Mouse (Mus musculus) mature B cell (primary cell): Measurements from ENCODE around the gene Popdc2.

Experiments used
- in situ Hi-C: fragments of 300-500 bp; cut with MboI; formaldehyde crosslinking; loops from 2 replicates; pipeline ENCODE4 v1.14.3; 2019

The Popdc2 gene

DNA sequence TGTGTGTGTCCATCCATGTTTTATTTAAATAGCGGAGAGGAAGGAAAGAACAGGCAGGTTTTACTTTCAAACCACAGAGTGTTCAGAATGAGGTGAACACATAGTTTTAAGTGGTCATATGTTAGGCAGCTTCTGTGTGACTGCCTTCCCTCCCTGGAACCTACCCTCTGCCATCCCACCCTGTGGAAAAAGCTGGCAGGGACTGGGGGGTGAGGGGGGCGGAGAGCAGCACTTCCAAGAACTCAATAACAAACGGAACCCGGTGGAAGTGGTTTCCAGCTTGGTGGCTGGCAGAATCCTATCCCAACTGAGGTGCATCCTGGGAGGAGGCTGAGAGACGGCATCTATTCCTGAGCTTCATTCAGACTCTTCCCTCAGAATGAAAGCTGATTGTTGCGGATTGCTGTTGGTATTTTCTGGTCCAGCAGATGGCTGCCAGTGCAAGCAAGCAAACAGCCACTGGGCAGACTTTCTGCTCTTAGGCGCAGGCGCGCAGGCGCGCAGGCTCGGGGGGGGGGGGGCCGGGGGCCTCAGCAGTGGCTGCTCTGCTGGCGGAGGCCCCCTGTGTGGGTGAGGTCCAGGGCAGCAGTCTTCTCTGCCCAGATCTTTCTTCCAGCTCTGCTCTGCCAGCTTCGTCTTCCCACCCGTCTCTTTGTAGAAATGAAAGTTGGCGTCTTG lies 14.3 kb downstream of the Popdc2 start:
- in situ Hi-C loops, result no loop called here

DNA sequence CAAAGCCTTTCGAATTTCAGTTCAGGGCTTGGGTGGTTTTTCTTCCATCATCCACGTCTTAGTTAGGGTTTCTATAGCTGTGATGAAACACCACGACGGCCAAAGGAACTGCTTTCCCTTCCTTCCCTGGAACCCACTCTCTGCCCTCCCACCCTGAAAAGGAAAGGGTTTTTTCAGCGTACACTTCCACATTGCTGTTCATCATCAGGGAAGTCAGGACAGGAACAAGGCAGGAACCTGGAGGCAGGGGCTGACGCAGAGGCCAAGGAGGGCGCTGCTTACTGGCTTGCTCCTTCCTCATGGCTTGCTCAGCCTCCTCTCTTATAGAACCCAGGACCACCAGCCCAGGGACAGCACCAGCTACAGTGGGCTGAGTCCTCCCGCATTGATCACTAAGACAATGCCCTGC lies 14.8 kb downstream of the Popdc2 start:
- in situ Hi-C loops, result no loop called here

DNA sequence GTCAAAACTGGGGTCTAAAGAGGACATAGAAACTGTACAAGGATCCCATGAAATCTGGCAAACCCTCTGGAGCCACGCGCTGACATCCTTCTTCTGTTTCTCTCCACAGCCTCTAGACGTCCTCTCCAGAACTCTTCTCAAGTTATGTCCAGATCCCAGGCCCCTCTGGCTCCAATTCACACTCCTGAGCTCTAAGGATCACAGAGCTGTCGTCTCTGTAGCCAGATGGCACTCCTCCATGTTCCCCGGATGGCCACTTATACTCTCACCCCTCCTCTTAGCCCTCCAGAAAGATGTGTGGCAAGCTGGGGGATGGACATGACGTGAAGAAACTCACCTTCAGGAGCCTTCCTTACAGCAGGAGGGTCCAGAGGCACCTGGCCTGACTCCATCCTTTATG lies 15.5 kb downstream of the Popdc2 start:
- in situ Hi-C loops, result no loop called here

DNA sequence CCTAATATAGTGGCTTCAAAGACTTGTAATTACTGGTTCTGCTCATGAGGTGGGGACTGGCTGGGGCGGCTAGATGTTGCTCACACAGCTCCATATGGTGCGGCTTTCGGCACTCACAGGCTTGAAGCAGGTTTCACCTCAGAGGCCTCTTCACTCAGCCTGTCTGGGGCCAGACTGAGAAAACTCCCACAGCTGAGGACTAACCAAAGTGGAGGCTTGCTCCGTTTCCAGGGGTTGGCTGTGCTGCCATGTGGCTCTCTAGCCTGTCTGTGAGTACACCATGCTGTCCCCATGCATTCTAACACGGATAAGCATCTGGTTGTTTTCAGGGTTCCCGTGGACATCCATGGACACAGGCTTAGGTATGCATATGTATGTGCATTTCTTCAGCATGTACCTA lies 16.6 kb downstream of the Popdc2 start:
- in situ Hi-C loops, result no loop called here

DNA sequence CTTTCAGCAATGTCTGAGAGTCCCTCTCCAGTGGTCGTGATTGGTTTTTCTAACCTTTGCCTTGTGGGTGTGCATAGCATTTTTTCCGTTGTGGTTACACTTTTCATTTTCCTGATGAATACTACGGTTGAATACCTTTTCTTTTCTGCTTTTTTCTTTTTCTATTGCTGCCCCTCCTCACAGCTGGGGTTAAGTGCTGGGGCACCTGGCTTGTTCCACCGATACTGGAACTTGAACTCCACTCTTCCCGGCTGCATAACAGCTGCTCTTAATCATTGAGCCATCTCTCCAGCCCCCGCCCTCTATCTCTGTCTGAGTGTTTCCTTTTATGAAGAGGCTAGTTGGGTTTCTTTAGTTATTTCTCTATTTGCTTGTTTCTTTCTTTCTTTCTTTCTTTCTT lies 17.1 kb downstream of the Popdc2 start:
- in situ Hi-C loops, result no loop called here

DNA sequence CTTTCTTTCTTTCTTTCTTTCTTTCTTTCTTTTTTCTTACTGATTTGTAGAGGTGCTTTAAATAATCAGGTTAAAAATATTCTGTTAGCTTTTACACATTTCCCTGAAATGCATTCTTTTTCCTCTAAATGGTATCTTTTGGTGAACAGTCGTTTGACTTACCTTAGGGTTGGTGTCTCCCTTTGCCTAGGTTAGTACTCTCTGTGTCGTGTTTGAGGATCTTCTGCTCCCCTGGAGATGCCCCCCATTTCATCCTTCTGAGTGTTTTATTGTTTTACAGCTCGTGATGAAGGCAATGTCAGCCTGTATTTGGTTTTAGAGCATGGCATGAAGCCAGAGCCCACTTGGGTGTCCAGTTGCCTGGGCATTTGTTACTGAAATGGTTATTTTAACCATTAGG lies 17.5 kb downstream of the Popdc2 start:
- in situ Hi-C loops, result no loop called here

DNA sequence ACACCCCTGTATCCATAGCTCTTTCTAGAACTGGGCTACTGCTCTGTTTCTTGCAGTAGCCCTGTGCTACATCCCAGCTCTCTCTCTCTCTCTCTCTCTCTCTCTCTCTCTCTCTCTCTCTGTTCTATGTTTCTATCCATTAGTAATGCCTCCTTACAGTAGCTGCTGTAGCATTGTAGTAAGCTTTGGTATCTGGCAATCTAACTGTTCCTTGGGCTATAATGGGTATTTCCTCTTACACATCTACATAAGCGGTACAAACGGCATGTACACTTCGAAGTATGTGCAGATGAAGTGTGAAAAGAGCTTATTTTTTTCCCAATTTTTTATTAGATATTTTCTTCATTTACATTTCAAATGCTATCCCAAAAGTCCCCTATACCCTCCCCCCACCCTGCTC lies 17.9 kb downstream of the Popdc2 start:
- in situ Hi-C loops, result no loop called here

DNA sequence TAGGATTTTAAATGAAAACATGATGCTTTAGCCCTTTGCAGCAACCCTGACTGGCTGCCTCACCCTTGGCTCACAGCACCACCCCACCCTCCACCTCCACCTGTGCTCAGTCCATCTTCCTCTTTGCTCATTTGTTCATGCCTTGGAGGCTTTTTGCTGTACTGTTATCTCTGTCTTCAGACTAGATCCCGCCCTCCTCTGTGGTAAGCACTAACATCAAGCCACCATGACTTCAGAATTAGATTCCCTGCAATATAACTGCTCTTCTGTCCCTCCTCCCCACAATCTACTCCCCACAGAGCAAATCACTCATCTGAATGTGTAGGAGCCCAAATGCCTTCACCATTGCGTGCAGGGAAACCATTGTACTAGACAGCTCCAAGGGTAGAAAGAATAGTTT lies 21.7 kb downstream of the Popdc2 start:
- in situ Hi-C loops, result no loop called here

DNA sequence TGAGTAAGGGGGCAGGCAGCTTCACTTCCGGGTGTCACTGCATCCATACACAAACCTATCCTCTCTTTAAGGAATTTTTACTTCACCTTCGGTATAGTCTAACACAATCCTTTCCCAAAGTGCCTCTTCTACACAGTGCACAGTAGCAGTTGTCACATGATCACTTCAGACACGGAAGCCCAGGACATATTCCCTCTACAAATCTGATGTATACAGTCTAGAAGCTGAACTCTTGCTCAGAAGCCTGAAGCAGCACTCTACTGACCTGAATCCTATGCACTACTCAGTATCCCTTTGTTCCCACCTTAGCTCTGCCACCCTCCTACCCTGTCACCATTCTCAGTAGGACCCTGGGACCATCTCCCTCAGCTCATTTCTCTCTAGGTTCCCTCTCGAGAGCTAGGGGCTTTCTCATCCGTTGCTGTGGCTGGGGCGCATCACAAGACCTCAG lies 23.2 kb downstream of the Popdc2 start:
- in situ Hi-C loops, result no loop called here

DNA sequence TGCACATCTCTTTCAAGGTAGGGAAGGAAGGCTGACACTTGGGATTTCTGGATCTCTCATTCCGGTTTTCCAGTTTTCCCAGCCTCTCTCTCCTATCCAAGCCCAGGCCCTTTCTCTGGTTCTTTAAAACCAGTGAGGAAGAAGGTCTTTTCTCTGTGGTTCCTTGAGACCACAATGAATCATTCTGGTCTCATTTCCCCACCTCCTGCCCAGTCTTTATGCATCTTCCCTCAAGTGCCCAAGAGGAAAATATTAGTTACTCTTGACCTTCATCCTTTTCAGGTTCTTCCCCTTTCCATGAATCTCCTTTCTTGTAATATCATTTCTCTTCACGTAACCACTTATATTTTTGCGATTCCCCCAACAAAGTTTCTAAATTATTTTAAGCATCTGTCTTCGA lies 23.7 kb downstream of the Popdc2 start:
- in situ Hi-C loops, result no loop called here

DNA sequence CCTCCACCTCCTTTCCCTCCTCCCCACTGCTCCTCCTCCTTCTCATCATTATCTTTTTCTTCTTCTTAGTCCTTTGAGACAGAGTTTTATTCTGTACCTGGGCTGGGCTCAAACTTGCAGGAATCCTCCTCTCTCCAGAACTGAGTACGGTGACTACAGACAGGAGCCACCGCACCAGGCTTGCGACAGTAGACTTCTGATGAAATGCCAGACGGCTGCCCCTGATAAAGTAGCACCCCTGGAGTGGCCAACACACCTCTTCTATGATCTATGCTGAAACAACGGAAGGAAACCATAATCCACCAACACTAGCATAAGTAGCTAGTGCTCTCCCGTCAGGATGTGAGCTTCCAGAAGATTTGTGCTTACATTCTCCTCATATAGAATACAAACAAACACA lies 25.4 kb downstream of the Popdc2 start:
- in situ Hi-C loops, result no loop called here

DNA sequence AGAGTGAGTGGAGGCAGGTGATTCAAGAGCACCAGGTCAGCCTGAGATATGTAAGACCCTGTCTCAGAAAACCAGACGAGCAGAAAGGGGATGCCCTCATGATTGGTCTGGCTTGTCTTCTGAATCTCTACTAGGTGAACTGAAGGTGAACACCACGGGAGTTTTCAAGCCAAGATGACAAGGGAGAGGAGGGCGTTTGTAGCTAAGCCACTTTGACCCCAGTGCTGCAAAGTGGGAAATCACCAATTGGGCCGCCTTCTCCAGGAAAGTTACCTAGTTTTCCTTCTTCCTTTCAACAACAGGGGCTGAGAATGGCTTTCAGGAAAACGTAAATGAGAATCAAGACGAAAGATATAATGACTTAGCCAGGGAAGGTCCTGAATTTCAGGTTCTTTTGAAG lies 26.7 kb downstream of the Popdc2 start:
- in situ Hi-C loops, result no loop called here

DNA sequence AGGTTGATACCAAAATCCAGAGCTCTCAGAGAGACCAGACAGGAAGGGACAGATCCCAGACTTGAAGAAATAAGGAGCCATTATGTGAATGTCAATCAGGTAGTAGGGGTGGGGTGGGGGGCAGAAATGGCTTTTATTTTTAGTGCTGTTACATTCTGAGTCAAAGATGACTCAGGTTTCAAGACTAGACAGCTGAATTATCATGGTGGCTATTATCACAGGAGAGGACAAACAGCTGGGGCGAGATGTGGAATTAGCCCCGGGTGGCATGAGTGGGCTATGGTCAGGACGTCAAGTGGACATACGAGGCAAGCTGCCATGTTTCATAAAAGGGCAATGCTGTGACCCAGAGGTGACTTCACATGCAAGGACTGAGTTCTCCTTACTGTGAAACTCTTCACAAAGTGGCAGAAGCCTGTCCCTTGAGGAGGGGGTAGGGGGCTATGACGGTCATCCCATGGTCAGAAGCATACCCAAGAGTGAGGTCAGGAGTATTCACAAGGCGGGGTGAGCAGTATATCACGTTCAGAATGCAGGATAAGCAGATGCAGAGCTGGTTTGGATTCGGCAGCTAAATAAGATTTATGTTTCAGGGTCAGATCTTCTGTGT lies 27.4 kb downstream of the Popdc2 start:
- in situ Hi-C loops, result no loop called here

DNA sequence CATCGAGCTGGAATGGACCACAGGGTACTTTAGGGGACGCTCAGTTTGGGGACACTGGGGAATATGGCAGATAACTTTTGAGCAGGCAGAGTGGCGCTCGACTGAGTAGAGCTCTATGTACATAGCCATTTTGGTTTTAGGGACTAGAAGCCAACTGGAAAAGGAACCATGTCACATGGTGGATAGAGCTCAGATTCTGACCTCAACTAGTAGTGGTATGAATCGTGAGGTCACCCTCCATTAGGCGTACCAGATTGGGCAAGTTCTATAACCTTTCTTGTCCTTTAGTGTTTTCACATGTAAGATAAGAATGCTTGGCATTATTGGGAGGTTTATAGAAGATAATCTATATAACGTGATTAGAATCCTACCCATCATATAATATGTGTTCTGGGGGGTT lies 28.3 kb downstream of the Popdc2 start:
- in situ Hi-C loops, result no loop called here

DNA sequence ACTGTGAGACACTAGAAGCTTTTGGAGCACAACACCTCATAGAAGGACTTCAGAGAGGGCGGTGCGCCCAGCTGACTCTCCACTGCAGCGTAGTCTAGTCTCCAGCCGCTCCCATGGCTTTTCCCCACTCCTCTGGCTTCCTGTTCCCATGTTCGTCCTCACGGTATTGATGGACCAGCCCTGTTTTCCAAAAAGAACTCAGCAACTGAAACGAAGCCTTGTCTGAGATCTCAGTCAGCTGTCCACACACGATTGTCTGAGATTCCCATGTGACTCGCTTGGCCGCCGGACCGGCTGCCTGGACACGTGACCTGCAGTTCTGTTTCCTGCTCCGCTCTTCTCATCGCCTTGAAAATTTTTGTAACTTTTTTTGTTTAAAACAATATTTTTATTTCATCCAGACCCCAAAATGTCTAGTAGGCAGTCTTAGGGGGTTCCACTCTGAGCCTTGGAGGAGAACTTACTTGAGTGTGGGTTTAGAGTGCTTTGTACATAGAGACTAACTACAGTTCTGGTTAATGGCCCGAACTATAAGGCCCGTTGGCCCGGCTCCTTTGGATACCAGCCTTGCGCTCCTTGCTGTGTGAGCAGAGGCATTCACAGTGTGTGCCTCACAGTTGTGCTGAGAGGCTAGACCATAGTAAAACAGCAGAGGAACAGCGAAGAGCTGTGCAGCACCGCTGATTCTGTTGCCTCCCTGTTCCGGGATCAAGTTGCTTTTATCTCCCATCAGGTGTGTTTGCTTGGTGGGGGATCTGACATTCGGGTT lies 30.3 kb downstream of the Popdc2 start:
- in situ Hi-C loops, result no loop called here

DNA sequence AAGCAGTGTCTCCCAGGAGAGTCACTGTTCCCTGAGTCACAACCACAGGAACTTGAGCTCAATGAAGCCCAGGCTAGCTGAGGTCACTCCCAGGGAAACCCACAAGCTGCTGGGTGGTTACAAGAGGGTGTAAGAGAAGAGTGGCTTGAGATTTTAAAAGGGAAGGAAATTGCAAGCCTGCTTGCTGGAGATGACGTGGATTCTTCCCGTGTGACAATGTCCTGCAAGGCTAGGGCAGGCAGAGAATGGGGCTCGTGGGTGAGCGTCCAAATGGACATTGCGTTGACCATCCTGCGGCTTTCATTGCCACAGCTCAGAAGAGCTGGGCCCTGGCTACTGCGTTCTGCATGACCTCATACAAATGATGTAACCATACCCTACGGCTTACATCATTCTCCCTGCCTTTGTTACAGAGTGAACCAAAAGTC lies 32.2 kb downstream of the Popdc2 start:
- in situ Hi-C loops, result no loop called here

DNA sequence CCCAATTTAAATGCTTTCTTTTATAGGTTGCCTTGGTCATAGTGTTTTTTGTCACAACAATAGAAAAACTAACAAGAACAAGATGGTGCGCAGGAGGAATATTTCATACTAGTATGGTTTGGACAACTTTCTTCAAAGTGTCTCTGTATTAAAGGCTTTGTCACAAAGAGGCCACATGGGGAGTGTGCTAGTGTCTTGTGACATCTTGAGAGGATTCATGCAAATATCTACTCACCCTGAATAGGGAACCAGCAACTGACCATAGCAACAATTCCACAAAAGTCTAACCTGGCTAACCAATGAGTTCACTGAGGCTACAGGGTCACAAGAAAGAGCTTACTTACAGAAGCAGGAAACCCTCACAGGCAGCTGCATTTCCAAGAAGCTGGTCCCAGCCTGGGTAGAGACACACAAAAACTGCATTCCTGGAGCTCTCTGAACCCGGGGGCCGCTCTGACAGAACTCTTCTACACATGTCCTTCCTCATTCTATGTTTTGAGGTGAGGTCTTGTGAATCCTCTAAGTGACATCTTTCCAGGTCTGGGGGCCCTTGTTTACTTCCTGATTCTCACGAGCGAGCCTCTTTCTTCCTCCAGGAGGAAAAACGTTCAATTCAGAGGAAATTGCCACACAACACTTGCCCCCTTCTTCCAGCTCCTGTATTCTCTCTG lies 33.2 kb downstream of the Popdc2 start:
- in situ Hi-C loops, result no loop called here

DNA sequence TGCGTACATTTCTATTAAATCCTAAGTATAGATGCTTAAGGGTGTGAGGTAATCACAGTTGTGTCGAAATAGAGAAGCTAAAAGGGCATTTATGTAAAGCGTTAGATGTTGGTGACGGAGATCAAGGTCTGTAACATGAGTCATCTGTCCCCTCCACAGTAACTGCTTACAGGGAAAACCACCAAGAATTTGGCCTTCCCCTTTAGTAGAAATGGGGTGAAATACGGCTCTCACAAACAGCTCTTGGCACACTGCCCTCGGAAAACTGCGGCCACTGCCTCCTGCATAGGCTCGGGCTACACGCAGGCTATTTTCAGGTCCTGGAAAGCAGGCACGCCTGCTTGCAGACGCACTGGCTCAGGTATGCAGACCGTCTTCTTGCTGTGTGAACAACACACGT lies 34.1 kb downstream of the Popdc2 start:
- in situ Hi-C loops, result no loop called here

DNA sequence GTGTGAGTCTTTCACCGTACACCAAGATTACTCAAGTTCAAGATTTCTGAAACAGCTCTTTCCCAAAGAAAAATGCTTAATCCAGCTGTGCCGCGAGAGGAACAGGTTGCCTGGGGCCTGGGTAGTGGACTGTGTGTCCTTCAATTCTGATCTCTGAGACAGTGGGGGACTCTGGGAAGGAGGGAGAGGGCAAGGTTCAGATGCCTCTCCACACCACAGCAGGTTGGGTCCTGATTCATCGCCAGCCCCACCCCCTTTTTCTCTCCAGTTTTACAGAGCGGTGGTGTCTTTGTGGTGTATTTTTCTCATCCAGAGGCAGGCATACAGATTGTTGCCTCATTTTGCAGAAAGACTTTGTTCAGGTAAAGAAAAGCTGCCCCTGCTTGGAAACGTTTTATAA lies 36.3 kb downstream of the Popdc2 start:
- in situ Hi-C loops, result no loop called here

DNA sequence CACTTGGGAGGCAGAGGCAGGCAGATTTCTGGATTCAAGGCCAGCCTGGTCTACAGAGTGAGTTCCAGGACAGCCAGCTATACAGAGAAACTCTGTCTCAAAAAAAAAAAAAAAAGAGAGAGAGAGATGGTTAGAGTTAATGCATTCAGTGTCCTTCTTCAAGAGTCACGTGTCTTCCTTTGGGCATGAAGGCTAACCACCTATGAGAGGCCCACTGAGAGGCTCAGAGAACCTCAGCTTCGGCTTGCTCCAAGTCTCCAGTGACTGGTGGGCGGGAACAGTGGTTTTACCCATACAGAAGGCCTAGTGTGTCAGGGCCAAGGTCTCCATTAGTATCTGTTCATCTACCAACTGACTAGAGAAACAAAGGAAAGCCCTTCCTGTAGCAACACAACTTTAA lies 37.1 kb downstream of the Popdc2 start:
- in situ Hi-C loops, result no loop called here

DNA sequence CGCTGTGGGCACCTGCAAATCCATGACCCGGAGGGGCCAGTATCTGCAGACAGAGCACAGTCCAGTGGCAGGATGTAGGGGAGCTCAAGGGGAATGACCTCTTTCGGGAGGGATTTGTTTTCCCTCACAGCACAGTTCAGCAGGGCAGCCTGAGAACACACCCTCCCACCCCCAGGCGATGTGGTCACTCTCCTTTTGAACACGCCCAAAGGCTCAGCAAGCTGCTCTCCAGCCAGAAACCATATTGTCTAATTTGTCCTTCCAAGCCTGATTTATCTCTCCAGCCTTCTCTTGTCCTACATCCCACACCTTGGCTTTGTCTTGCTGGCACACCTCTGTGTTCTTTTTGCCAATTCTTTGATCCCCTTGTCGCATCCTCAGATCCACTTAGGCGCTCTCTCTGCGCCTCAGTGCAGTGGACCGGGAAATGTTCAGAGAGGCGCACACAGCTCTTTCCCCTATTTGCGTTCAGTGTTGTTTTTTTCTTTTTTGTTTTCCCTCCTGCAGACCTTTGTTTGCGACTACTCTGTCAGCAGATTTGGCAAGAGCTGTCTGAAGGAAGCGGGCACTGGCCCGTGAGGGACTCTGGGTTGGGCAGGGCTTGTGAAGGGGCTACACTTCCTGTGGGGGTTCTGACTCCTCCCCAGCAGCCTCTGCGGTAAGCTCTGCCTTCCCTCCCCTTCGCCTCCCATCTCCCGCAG lies 37.7 kb downstream of the Popdc2 start:
- in situ Hi-C loops, result no loop called here
